10 mouse cellular contexts compared by ENCODE assay signal in the genomic region with DNA sequence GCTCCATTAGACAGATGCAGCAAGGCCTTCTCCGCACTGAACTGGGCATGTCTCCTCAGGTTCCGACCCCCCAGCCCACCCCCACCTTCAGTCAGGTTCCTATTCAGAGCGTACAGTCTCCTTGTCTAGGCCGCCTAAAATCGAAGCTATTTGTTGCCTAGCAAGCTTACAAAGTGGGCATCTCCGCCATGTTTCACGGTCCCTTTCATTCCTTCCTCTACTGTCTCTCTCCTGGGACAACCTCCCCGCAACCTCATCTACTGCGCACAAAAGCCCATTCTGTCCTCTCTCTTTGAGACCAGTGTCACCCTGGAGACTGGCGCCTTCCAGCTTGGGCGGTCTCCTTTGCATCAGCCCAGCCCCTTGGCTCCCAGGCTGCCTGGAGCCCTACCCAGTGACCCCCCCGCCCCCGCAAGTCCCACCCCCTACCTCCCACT.
DNase-seq lines count a peak whose midpoint lies in the region; ATAC-seq and TF ChIP-seq lines count a peak whose summit lies in the region.
"Had no signal": no experiment of that assay in that cellular context is flagged by ENCODE, and none has a peak within 500 bp of the region (broad histone marks: within the 10 kb centered on the region; RNA-seq: fewer than 3 reads in every experiment).

No protein-coding gene starts in this region.

- DNase-seq in layer of hippocampus, adult 2 months (ENCODE audit: low spot score in 2 of 2) = peak in 1 of 2 experiments; percentile 41
- DNase-seq in layer of hippocampus, adult 9-10 months (ENCODE audit: low spot score) = no peak
- no peak for DNase-seq in forebrain, embryonic 10.5 days (ENCODE audit: extremely low spot score, low spot score)
- peak; percentile 66 for DNase-seq in left cerebral cortex, postnatal 4 days
- peak; percentile 39 for DNase-seq in retina, postnatal 1 day
- DNase-seq in gastrocnemius, postnatal 10 days = no peak
- no peak for DNase-seq in kidney, postnatal 4 days
- DNase-seq: cerebellum, postnatal 14 days had no signal

- no peak overlapping the region for H3K4me3 ChIP-seq in layer of hippocampus, adult 2 months
- no peak overlapping the region for H3K4me3 ChIP-seq in forebrain, embryonic 10.5 days

- no peaks in the 10 kb centered on the region for H3K36me3 ChIP-seq in forebrain, embryonic 10.5 days (replicated peaks)

- no peak for TF ChIP-seq CTCF in layer of hippocampus, adult 2 months (conservative IDR thresholded peaks at IDR 0.05)

- intact Hi-C loops in left cerebral cortex, postnatal 4 days (cut with DNase I) = no loop called here

- H3K9me3 ChIP-seq in forebrain, embryonic 10.5 days = no peaks in the 10 kb centered on the region

- no peaks in the 10 kb centered on the region for H3K27me3 ChIP-seq in forebrain, embryonic 10.5 days (ENCODE audit: poor library complexity, severe bottlenecking)

- 75% methylated on average over 13 of the region's 13 CpGs for WGBS in forebrain, embryonic 10.5 days

- H3K27ac ChIP-seq in layer of hippocampus, adult 2 months = peak overlapping the region; percentile 83
- H3K27ac ChIP-seq in forebrain, embryonic 10.5 days = peak overlapping the region; percentile 75

- H3K4me1 ChIP-seq in forebrain, embryonic 10.5 days = peaks cover 20% of the 10 kb centered on the region

- no peak for ATAC-seq in cerebellum, adult (ENCODE audit: insufficient number of reproducible peaks, low FRiP score, low TSS enrichment)
- ATAC-seq: lung, postnatal 0 days had no signal

Comparison
In these comparisons a context has a peak if more than half of its experiments do, and no peak if none do; other contexts are left out.
1. DNase-seq: peak in left cerebral cortex, postnatal 4 days (single experiment) and retina, postnatal 1 day (single experiment); none in layer of hippocampus, adult 9-10 months (single experiment), forebrain, embryonic 10.5 days (single experiment), gastrocnemius, postnatal 10 days (single experiment) and kidney, postnatal 4 days (0 of 2).